Mouse (Mus musculus): ENCODE measurements around the gene Rad52. TPM values are rescaled to one million over a fixed set of nuclear protein-coding genes. Genes with fewer than 3 reads are reported as not detected.

Rad52 gene
- total RNA-seq, 2 experiments from 2014 or later: 12.3 to 14.3 TPM

Other genes with a start within 250 kb of the Rad52 start
- 10 to 100 TPM; 36.9 to 39.9 TPM for gene Erc1, start 54.5 kb upstream of the Rad52 start, total RNA-seq (2021)
- 100 to 1,000 TPM; 303 to 324 TPM for gene Wnk1, start 136.0 kb downstream of the Rad52 start, total RNA-seq (2021)
- not detected for gene Ninj2, start 190.7 kb downstream of the Rad52 start, total RNA-seq (2021)

Data from heart, postnatal 14 days (tissue).